Mouse (Mus musculus): Measurements from ENCODE around the gene Ror2. TPM values are rescaled to one million over a fixed set of nuclear protein-coding genes. Genes with fewer than 3 reads are reported as not detected.

Gene Ror2
- polyA plus RNA-seq, 1 experiment from 2014 or later, result 40.1 TPM

DNA sequence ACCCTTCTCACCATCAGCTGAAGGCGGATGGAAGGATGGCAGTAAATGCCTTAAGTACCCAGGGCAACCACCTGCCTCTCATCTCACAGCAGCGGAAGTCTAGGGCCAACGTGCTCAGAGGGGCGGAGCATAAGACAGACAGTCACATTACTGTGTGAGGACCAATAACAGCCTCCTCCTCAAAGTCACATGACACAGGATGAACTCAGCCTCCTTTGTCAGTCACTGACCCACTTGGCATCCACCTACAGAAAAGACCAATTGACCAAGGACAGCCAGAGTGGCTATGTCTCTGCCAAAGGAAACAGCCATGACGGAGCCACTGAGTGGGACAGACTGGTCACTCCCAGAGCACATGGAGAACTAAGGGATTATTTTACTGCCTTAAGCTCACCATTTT is 160.3 kb downstream of the Ror2 start:
- no peaks in the 10 kb centered on the region for H3K9me3 ChIP-seq (replicated peaks)
- H3K4me3 ChIP-seq, result no peak overlapping the region
- no peak for DNase-seq (ENCODE audit: low spot score)
- 83% methylated on average over 5 of the region's 5 CpGs for WGBS
- H3K4me1 ChIP-seq, result peaks cover 18% of the 10 kb centered on the region
- no peak overlapping the region for H3K27ac ChIP-seq
- H3K36me3 ChIP-seq, result peaks cover 64% of the 10 kb centered on the region
- no peaks in the 10 kb centered on the region for H3K27me3 ChIP-seq (ENCODE audit: low read depth, poor library complexity, severe bottlenecking)

DNA sequence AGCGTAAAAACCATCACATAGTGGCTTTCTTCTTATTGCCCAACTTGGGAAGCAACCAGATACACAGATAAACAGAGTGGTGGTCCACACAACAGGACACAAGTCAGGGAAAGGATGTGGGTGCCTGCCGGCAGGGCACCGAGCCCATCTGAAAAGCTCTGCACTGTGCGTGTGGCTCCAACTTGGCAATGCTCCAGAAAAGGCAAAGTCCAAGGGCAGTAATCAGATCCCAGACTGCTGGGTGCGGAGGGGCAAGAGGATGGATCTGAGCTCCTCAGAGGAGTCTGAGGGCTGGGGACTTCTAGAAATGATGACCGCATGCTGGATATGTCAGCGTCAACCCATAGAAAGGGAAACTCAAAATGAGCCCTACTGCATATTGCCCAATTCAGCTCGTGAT is 163.8 kb downstream of the Ror2 start:
- peaks cover 66% of the 10 kb centered on the region for H3K36me3 ChIP-seq
- H3K27ac ChIP-seq, result no peak overlapping the region
- H3K4me1 ChIP-seq, result peaks cover 27% of the 10 kb centered on the region
- 92% methylated on average over 8 of the region's 8 CpGs for WGBS
- H3K9me3 ChIP-seq (replicated peaks), result no peaks in the 10 kb centered on the region
- H3K27me3 ChIP-seq (ENCODE audit: low read depth, poor library complexity, severe bottlenecking), result no peaks in the 10 kb centered on the region
- no peak overlapping the region for H3K4me3 ChIP-seq
- no peak for DNase-seq (ENCODE audit: low spot score)

DNA sequence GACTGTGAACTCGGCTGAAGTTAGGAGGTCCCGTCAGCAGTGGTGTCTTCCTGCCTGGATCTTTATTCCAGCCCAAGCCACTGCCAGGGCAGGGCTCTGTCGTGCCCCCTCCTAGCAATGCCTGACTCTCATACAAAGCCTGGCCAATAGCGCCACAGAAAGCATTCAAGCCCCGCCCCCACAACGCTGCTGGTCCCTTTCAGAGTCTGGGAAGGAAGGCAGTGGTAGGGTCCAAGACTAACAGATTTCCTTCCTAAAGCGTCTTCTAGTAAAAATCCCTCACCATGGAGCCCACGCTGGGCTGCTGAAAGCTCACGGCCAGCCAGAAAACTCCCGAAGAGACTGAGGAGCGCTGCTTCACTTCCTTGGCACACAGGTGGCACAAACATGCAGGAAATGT is 165.0 kb downstream of the Ror2 start:
- H3K27ac ChIP-seq, result peak overlapping the region; percentile 63
- H3K4me1 ChIP-seq, result peaks cover 27% of the 10 kb centered on the region
- no peaks in the 10 kb centered on the region for H3K27me3 ChIP-seq (ENCODE audit: low read depth, poor library complexity, severe bottlenecking)
- no peaks in the 10 kb centered on the region for H3K9me3 ChIP-seq (replicated peaks)
- 49% methylated on average over 11 of the region's 11 CpGs for WGBS
- peaks cover 75% of the 10 kb centered on the region for H3K36me3 ChIP-seq
- no peak for DNase-seq (ENCODE audit: low spot score)
- no peak overlapping the region for H3K4me3 ChIP-seq

DNA sequence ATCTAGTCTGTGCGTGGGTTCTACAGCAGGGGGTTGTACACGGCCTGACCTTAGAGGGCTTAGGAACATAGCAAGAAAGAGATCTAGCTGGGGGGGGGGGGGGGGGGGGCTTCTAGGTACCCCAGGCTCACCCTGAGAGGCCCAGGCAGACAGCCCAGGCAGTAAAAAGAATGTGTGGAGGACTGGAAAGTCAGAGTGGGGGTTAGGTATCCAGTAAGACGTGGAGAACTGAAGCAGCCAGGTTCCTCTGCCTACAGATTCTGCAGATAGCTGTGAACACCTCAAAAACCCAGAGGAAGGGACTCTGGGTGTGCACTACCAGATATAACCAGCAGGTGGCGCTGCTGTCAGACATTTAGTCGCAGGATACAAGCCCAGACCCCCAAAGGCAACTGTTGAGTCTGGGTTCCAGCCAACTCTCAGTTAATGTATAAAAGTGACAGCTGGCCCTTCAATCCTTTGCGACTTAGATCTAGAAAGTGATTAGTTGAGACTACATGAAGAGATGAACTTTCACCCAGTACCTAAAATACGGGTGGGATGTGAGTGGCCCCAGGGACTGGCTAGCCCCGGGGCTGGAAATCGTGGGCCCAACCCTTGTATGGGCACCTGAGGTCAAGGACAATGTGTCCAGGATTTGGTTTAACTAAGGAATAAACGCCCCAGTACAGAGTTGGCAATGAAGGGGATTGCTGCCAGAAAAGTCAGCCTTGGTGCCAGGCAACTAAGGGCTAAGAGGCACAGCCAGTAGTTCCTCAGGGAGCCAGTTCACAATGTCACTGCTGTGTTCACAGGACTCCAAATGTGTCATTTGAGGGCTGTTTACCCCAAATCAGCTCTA is 166.1 kb downstream of the Ror2 start:
- WGBS, result 29% methylated on average over 10 of the region's 10 CpGs
- Histone ChIP-seq H3K4me3 (no peak overlapping the region), H3K27ac (peak overlapping the region; percentile 63), H3K4me1 (peaks cover 27% of the 10 kb centered on the region), H3K9me3 (replicated peaks) (no peaks in the 10 kb centered on the region), H3K36me3 (peaks cover 78% of the 10 kb centered on the region), H3K27me3 (ENCODE audit: low read depth, poor library complexity, severe bottlenecking) (no peaks in the 10 kb centered on the region)
- DNase-seq (ENCODE audit: low spot score), result peak; percentile 92

DNA sequence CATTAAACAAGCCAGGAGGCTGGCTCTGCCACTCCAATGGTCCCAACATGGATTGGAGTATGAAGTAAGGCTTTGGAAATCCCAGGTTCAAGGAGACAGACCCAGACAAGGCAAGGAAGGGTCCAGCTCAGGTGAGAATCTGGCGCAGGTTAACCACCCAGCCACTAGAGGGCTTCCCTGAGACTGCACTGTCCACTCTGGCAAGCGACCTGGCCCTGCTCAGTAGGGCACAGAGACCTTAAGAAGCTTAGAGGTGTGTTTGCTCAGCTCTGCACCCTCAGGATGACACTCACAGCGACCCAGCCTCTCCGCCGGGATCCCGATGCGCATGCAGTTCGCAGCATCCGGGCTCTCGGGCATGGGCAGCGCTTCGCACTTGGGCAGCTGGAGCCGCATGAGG is 167.5 kb downstream of the Ror2 start:
- WGBS, result 88% methylated on average over 13 of the region's 13 CpGs
- Histone ChIP-seq H3K27me3 (ENCODE audit: low read depth, poor library complexity, severe bottlenecking) (no peaks in the 10 kb centered on the region), H3K36me3 (peaks cover 79% of the 10 kb centered on the region), H3K4me1 (peaks cover 27% of the 10 kb centered on the region), H3K27ac (no peak overlapping the region), H3K4me3 (no peak overlapping the region), H3K9me3 (replicated peaks) (no peaks in the 10 kb centered on the region)
- DNase-seq (ENCODE audit: low spot score), result no peak

DNA sequence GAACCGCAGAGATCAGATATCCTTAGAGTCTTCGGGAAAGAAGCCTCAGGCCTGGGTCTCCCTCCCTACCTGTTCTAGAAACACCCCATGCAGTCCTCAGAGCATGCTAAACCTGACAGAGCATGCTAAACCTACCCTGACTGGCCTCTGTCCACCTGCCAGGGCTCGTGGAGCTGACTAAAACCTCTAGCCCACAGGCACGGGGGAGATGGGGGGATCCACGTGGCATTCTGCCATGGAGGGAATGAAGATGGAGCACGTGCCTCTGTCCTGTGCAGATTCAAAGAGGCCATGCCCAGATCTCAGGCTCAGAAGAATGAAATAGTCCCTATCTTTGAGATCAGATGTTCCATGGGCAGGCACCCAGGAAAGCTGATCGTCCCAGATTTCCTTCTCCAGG is 168.0 kb downstream of the Ror2 start:
- Histone ChIP-seq H3K36me3 (peaks cover 77% of the 10 kb centered on the region), H3K9me3 (replicated peaks) (no peaks in the 10 kb centered on the region), H3K4me1 (peaks cover 27% of the 10 kb centered on the region), H3K4me3 (no peak overlapping the region), H3K27me3 (ENCODE audit: low read depth, poor library complexity, severe bottlenecking) (no peaks in the 10 kb centered on the region), H3K27ac (no peak overlapping the region)
- DNase-seq (ENCODE audit: low spot score), result no peak
- 92% methylated on average over 7 of the region's 7 CpGs for WGBS

DNA sequence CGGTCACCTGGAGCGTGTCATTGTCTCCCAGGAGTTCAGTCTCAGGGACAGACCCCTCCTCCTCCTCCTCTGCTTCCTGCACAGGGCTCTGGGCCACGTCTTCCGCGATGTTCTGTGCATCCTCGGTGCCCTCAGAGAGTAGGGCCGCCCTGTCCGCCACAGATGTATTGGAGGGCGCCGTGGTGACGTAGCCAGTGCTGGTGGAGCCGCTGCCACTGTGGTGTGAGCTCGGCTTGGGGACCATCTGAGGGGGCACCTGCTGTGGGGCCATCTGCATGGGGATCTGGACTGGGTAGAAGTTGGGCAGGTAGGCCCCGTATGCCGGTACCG is 175.7 kb downstream of the Ror2 start:
- 90% methylated on average over 16 of the region's 16 CpGs for WGBS
- Histone ChIP-seq H3K4me3 (no peak overlapping the region), H3K36me3 (peaks cover 61% of the 10 kb centered on the region), H3K27me3 (ENCODE audit: low read depth, poor library complexity, severe bottlenecking) (no peaks in the 10 kb centered on the region), H3K4me1 (peaks cover 15% of the 10 kb centered on the region; the same call in 1 of the 2 replicates), H3K27ac (peak overlapping the region; percentile 30; the same call in 1 of the 2 replicates), H3K9me3 (replicated peaks) (no peaks in the 10 kb centered on the region)
- DNase-seq (ENCODE audit: low spot score), result no peak

DNA sequence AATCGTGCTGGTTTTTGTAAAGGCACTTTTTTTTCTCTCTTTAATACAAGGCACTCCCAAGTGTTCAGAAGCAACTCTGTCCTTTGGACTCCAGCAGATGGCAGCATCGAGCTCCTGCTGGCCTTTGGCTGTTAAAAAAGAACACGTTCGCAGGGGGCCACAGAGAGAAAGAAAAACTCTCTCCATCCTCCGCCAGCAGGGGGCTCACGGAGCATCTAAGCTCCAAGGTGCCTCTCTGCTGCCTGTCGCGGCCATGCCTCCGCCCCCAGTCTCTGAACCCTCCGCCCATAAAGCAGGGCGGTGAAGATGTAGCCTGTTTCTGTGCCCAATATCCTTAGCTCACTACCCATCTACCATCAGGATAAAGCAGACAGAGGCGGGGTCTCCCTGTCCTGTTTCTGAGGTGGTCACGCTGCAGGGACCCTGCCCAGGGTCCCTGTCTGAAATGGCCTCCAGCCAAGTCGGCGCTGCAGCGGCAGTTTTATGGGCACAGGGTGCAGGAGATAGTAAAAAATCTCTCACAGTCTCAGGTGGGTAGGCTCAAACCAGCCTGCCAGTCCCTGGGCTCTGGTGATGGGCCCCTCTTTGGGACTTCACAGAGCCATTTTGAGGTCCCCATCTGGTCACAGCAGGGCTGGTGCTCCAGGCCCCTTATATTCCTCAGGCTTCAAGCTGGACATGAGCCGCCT is 176.2 kb downstream of the Ror2 start:
- WGBS, result 26% methylated on average over 17 of the region's 17 CpGs
- DNase-seq (ENCODE audit: low spot score), result peak; percentile 98
- Histone ChIP-seq H3K9me3 (replicated peaks) (no peaks in the 10 kb centered on the region), H3K27ac (peak overlapping the region; percentile 30; the same call in 1 of the 2 replicates), H3K27me3 (ENCODE audit: low read depth, poor library complexity, severe bottlenecking) (no peaks in the 10 kb centered on the region), H3K4me1 (peaks cover 15% of the 10 kb centered on the region; the same call in 1 of the 2 replicates), H3K4me3 (no peak overlapping the region), H3K36me3 (peaks cover 56% of the 10 kb centered on the region)

DNA sequence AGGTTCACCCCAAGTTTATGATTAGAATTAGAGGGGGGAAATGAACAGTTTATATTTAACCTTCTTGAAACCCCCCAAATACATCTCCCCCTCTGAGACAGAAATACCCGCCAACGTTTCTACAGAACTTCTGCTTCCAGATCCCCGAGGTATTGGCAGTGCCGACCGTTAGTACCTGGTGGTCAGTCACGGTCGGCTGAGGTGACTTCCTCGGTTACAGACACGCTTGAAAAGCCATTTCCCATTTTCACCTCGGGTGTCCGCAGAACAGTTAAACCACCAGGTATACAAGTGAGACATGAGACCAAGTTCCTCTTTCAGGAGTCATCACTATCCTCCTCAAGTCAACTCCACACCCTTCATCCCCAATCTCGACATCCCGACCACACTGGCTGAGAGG is 179.2 kb downstream of the Ror2 start:
- 92% methylated on average over 13 of the region's 13 CpGs for WGBS
- Histone ChIP-seq H3K36me3 (peaks cover 35% of the 10 kb centered on the region), H3K27ac (no peak overlapping the region), H3K4me3 (no peak overlapping the region), H3K27me3 (ENCODE audit: low read depth, poor library complexity, severe bottlenecking) (no peaks in the 10 kb centered on the region), H3K9me3 (replicated peaks) (no peaks in the 10 kb centered on the region), H3K4me1 (peaks cover 15% of the 10 kb centered on the region; the same call in 1 of the 2 replicates)
- DNase-seq (ENCODE audit: low spot score), result no peak

DNA sequence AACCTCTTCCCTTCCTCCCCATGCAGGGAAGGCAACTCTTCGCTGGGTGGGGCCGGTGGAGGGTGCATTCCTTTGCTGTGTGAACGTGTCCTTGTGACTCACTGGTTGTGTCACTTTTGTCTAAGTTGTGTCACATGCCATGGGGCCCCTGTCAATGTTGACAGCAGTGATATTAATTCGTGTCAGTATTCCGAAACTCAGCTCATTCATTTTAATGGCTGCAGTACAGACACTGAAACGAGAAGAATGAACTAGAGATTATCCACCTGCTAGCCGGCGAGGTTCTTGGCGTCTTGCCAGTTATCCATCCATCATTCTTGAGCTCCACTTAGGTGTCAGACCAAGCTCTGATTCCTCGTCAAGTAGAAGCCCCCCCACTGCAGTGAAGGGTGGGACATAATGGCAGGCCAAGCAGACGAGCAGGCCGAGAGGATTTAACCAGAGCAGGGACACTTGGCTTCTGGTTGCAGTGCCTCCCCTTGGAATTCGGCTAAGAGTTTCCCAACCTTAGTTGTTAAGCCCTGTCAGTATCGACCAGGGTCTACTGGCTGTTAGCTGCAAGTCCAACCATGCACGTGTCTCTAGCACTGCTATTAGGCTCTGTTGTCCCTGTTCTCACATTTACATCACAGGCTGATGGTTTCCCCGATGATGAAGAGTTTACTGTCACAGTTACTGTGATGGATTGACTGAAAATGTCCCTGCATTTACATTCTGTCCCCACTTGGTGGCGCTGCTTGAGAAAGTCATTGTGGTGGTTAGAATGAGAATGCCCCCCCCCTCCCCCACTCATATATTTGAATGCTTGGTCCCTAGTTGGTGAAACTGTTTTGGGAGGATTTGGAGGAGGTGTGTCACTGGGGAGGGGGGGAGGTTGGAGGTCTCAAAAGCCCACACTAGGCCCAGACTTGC is 185.9 kb downstream of the Ror2 start:
- Histone ChIP-seq H3K27me3 (ENCODE audit: low read depth, poor library complexity, severe bottlenecking) (peaks cover 7% of the 10 kb centered on the region), H3K9me3 (replicated peaks) (no peaks in the 10 kb centered on the region), H3K4me3 (no peak overlapping the region), H3K36me3 (no peaks in the 10 kb centered on the region), H3K27ac (no peak overlapping the region), H3K4me1 (peaks cover 7% of the 10 kb centered on the region)
- WGBS, result 68% methylated on average over 17 of the region's 17 CpGs
- DNase-seq (ENCODE audit: low spot score), result no peak

DNA sequence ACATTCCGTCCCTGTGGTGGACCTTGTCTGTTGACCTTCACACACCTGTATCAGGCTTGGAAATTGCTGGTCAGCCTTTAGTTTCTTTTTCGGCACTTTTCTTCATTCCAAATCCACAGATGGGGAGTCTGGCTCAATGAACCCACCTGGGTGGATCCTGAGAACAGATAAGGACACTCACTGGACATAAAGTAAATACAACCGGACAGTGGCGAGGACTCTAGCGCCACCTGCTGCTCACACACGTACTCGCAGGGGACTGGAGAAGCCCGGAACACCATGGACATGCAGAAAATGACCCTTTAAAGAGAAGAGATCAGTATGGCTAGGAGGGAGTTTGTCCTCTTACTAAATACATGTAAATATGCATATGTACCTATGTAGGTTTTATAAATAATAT is 189.3 kb downstream of the Ror2 start:
- no peaks in the 10 kb centered on the region for H3K36me3 ChIP-seq
- peak; percentile 80 for DNase-seq (ENCODE audit: low spot score)
- no peak overlapping the region for H3K4me3 ChIP-seq
- WGBS, result 23% methylated on average over 8 of the region's 8 CpGs
- no peaks in the 10 kb centered on the region for H3K9me3 ChIP-seq (replicated peaks)
- H3K4me1 ChIP-seq, result peaks cover 14% of the 10 kb centered on the region
- peaks cover 7% of the 10 kb centered on the region for H3K27me3 ChIP-seq (ENCODE audit: low read depth, poor library complexity, severe bottlenecking)
- 0 out of 2 replicates have a peak overlapping the region, but pooled peaks have one; percentile 14 for H3K27ac ChIP-seq

DNA sequence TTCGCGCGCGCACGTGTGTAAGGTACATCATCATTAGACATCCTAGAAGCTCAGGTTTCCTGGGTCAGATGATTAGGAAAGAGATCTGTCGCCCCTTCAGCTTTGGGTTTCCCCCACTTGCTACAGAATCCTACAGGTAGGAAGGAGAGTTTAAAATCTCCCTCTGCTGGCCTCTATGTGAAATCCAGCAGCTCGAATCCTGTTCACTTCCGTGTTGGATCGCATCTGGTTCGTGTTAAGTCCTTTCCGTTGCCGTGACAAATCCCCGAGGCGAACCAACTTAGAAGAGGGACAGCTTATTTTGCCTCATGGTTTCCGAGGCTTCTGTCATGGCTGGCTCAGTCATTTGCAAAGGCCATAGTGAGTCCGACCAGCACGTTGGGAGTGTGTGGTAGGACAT is 190.7 kb downstream of the Ror2 start:
- H3K36me3 ChIP-seq, result no peaks in the 10 kb centered on the region
- H3K27ac ChIP-seq, result no peak overlapping the region
- 49% methylated on average over 17 of the region's 17 CpGs for WGBS
- peaks cover 7% of the 10 kb centered on the region for H3K27me3 ChIP-seq (ENCODE audit: low read depth, poor library complexity, severe bottlenecking)
- peaks cover 14% of the 10 kb centered on the region for H3K4me1 ChIP-seq
- H3K4me3 ChIP-seq, result no peak overlapping the region
- DNase-seq (ENCODE audit: low spot score), result peak; percentile 66
- H3K9me3 ChIP-seq (replicated peaks), result no peaks in the 10 kb centered on the region

Data from limb, embryonic 10.5 days (tissue).